Mouse (Mus musculus) megakaryocyte, adult 5-6 weeks (primary cell): ENCODE results near the gene Slc22a4. TPM values are rescaled to one million over a fixed set of nuclear protein-coding genes. Genes with fewer than 3 reads are reported as not detected.

Source experiments
- total RNA-seq, 2 experiments: library from RNA; stranded (forward) in 1 of 2; stranded (reverse) in 1 of 2; fragments of 153-499, 151-499 nt in 1 of 2; fragments of 221-1000, 200-1000 nt in 1 of 2; gene quantifications; 2 replicates each; pipeline versions ENCODE4 v1.2.3 to v1.2.4; 2015 to 2017

The Slc22a4 gene
- total RNA-seq, 2 experiments from 2014 or later, result 8.0 to 11.0 TPM

Other genes with a start within 250 kb of the Slc22a4 start
- 0.25 and 0.84 TPM in 2 replicates for gene Gm12216, start 168.8 kb downstream of the Slc22a4 start, total RNA-seq (2015)
- gene Gm12216, start 168.8 kb downstream of the Slc22a4 start, total RNA-seq (2017), result 0.70 TPM in 1 of 2 replicates, not detected in the other
- gene Slc22a5, start 136.4 kb downstream of the Slc22a4 start, total RNA-seq (2015), result 4.7 and 5.5 TPM in 2 replicates
- gene Slc22a5, start 136.4 kb downstream of the Slc22a4 start, total RNA-seq (2017), result 4.6 and 6.6 TPM in 2 replicates
- gene Slc22a21, start 47.8 kb downstream of the Slc22a4 start, total RNA-seq (2015), result 1.3 and 1.5 TPM in 2 replicates
- 0.44 and 0.77 TPM in 2 replicates for gene Slc22a21, start 47.8 kb downstream of the Slc22a4 start, total RNA-seq (2017)
- gene Pdlim4, start 40.9 kb upstream of the Slc22a4 start, total RNA-seq (2015), result 0.33 and 0.82 TPM in 2 replicates
- gene Pdlim4, start 40.9 kb upstream of the Slc22a4 start, total RNA-seq (2017), result 0.77 and 3.9 TPM in 2 replicates
- gene P4ha2, start 72.0 kb upstream of the Slc22a4 start, total RNA-seq (2015), result not detected in 2 replicates
- gene P4ha2, start 72.0 kb upstream of the Slc22a4 start, total RNA-seq (2017), result not detected in 2 replicates
- gene Csf2, start 221.6 kb upstream of the Slc22a4 start, total RNA-seq (2015), result not detected in 2 replicates
- gene Csf2, start 221.6 kb upstream of the Slc22a4 start, total RNA-seq (2017), result not detected in 2 replicates
- not detected in 2 replicates for gene Il3, start 239.2 kb upstream of the Slc22a4 start, total RNA-seq (2015)
- gene Il3, start 239.2 kb upstream of the Slc22a4 start, total RNA-seq (2017), result not detected in 2 replicates